Mouse (Mus musculus) stomach, embryonic 16.5 days (tissue): ENCODE results near the gene Insig1. TPM values are rescaled to one million over a fixed set of nuclear protein-coding genes. Genes with fewer than 3 reads are reported as not detected.
A peak's percentile ranks its signal among the peaks of the same experiment; 100 is the strongest.

Experiments used
- ATAC-seq: fragments of 200-750 bp; cut with Nextera tagmentation; 2 replicates; pipeline ENCODE4 v1.8.0; 2017; ENCODE audit warnings: moderate number of reproducible peaks, moderate TSS enrichment; ENCODE audit not compliant: insufficient read depth, low FRiP score
- H3K27ac ChIP-seq: fragments of 300-500 bp; sonication (generic); 2 replicates; pipeline ENCODE4 v1.5.1; 2014; ENCODE audit warnings: low read length
- H3K27me3 ChIP-seq: fragments of 300-500 bp; sonication (generic); 2 replicates; pipeline ENCODE4 v1.6.1; 2014; ENCODE audit warnings: low read length, control low read depth, mixed read lengths; ENCODE audit not compliant: control insufficient read depth, insufficient read depth
- H3K36me3 ChIP-seq: fragments of 300-500 bp; sonication (generic); 2 replicates; pipeline ENCODE4 v1.6.1; 2014; ENCODE audit warnings: low read length; ENCODE audit not compliant: control insufficient read depth, insufficient read depth
- H3K4me1 ChIP-seq: fragments of 300-500 bp; sonication (generic); 2 replicates; pipeline ENCODE4 v1.6.1; 2014; ENCODE audit warnings: low read length, control low read depth, mixed read lengths; ENCODE audit not compliant: control insufficient read depth, insufficient read depth
- H3K4me2 ChIP-seq: fragments of 300-500 bp; sonication (generic); 2 replicates; pipeline ENCODE4 v1.6.1; 2014; ENCODE audit warnings: low read depth, low read length, mixed read lengths
- H3K4me3 ChIP-seq: fragments of 300-500 bp; sonication (generic); replicated peaks from 2 replicates; pipeline ENCODE4 v1.5.1; 2014; ENCODE audit warnings: mild to moderate bottlenecking, low read length
- H3K9ac ChIP-seq: fragments of 300-500 bp; sonication (generic); 2 replicates; pipeline ENCODE4 v1.6.1; 2014; ENCODE audit warnings: low read length
- H3K9me3 ChIP-seq: fragments of 300-500 bp; sonication (generic); replicated peaks from 2 replicates; pipeline ENCODE4 v1.6.1; 2016; ENCODE audit warnings: low read length, control low read depth; ENCODE audit not compliant: control insufficient read depth
- WGBS: fragments of 180-500 bp; shearing (Covaris S2); extraction: QIAGEN DNeasy Blood & Tissue Kit; methylation state at CpG from one replicate; pipeline ENCODE4 v1.1.7; 2014; 5-methylcytosine and 5-hydroxymethylcytosine counted together
- polyA plus RNA-seq: library from polyadenylated mRNA; unstranded; fragments of >200 nt; fragmentation: Nextera tagmentation; extraction: Ambion mirVana; gene quantifications from 2 replicates; pipeline ENCODE4 v1.2.1, GENCODE M21; 2015

The Insig1 gene
- polyA plus RNA-seq, 1 experiment from 2014 or later, result 102 TPM

DNA sequence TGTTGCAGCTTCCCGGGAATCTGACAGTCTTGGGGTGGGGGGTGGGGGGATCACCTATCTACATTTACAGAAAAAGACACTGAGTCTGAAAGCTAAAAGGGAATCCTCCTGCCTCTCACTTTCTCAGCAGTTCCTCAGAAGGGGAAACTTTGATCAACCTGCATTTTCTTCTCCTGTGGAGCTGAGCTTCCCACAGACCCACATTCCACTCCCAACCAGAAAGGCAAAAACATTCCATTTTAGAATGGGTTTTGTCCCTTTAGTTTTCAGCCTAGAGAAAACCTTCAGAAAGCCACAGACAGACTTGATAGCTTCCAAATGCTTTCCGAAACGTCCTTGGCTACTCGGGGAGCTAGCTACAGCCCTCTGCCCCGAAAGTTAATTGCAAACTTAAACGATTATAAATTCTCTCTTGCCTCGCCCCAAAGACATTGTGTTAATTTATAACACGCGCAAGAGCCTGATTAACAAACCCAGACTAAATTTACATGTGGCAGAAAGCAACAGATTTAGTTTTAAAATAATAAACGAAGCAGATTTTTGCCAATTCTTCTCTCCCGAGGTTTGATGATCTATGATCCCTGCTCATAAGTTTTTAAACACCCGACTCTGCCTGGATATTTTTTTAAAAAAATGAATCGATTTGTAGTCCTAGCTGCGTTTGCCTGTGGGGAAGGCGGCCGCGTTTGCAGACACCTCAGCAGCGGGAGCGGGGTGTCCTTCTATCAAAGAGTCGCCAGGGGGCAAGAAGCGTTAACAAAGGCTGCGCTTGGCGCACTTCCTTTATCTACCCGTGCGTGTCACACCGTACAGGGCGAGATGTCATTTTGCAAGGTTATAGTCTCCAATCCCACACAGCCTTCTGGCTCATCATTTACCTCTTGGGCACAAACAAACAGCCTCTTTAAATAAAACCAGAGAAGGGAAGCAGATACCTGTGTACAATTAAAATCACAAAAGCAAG, 51.6 kb downstream of the Insig1 start:
- WGBS, result 2% methylated on average over 27 of the region's 27 CpGs
- H3K9ac ChIP-seq, result no peak overlapping the region
- H3K4me1 ChIP-seq, result no peaks in the 10 kb centered on the region
- no peak overlapping the region for H3K27ac ChIP-seq
- no peaks in the 10 kb centered on the region for H3K36me3 ChIP-seq
- 0 out of 2 replicates have a peak overlapping the region, but pooled peaks have one; percentile 1 for H3K4me3 ChIP-seq
- H3K27me3 ChIP-seq, result peaks cover 86% of the 10 kb centered on the region
- H3K4me2 ChIP-seq, result no peak overlapping the region
- H3K9me3 ChIP-seq, result no peaks in the 10 kb centered on the region
- ATAC-seq, result peak; percentile 47; the same call in 1 of the 2 replicates

DNA sequence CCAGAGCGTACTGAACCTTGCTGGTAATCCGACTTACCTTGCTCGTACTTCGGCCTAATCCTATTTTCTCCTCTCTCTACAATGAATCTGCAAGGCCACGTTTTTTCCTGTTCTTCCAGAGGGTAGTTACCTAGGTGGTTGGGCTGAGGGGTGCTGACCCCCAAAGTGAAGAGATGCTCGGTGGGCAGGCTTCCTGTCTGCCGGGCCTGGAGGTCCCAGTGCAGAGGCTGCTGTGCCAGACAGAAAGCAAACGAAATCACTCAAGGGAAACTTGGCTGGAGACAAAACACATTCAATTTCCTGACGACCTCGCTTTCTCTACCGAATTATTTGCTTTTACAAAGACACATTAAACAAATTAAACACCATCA, 52.3 kb downstream of the Insig1 start:
- Histone ChIP-seq H3K9me3 (no peaks in the 10 kb centered on the region), H3K36me3 (no peaks in the 10 kb centered on the region), H3K27me3 (peaks cover 85% of the 10 kb centered on the region), H3K4me1 (no peaks in the 10 kb centered on the region), H3K4me3 (0 out of 2 replicates have a peak overlapping the region, but pooled peaks have one; percentile 1), H3K27ac (no peak overlapping the region), H3K4me2 (no peak overlapping the region), H3K9ac (no peak overlapping the region)
- ATAC-seq, result no peak
- WGBS, result 3% methylated on average over 11 of the region's 11 CpGs

DNA sequence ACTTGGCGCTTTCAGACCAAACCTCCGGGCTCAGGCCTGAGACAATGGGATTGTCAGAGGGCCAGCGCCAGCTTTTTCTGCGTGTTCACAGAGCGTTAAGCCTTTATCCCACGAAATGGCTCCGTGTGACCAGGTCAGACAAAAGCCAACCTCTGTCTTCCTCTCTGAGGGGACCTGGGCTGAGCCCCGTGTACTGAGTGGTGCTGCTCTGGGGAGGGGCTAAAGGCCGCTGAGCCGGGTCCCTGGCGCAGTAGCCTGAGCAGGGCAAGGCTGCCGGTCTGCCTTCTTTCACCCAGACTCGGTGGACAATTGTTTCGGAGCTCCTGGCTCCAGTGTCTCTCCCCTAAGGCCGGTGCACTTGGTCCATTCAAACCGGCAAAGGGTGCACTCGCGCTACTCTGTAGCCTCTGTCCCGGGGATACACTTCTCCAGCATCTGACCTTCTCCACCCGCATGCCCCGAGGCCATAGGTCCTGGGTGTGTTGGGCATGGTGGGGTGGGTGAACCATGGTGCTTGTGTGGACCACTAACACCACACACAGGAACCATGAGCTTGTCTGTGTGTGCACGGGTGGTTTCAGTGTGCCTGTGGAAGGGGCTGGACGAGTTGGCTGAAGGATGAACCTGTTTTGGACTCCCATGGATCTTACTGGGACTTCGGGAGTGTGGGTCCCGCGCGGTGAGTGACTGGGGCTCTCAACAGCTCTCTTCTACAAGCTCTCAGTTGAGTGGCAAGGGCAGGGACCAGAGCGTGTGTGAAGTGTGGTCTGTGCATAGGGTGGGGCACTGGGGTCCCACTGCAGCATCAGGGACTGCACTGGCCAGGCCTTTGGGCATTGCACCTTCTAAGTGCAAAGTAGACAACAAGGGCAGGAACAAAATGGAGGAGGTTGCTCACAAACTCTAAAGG, 53.4 kb downstream of the Insig1 start:
- Histone ChIP-seq H3K4me3 (no peak overlapping the region), H3K27me3 (peaks cover 77% of the 10 kb centered on the region), H3K4me2 (no peak overlapping the region), H3K36me3 (no peaks in the 10 kb centered on the region), H3K4me1 (no peaks in the 10 kb centered on the region), H3K27ac (no peak overlapping the region), H3K9me3 (no peaks in the 10 kb centered on the region), H3K9ac (no peak overlapping the region)
- ATAC-seq, result no peak
- 6% methylated on average over 28 of the region's 28 CpGs for WGBS

Other genes starting within 250 kb of the Insig1 start
- 0.03 TPM in 1 of 2 replicates, not detected in the other for gene Htr5a, start 229.2 kb upstream of the Insig1 start, polyA plus RNA-seq
- gene En2, start 94.3 kb downstream of the Insig1 start, polyA plus RNA-seq, result not detected in 2 replicates
- gene Cnpy1, start 174.4 kb downstream of the Insig1 start, polyA plus RNA-seq, result 0.37 and 0.40 TPM in 2 replicates
- 6.8 and 8.1 TPM in 2 replicates for gene Rbm33, start 245.8 kb downstream of the Insig1 start, polyA plus RNA-seq